Mouse (Mus musculus) liver, embryonic 15.5 days (tissue): ENCODE data around the gene Klrb1c. TPM values are rescaled to one million over a fixed set of nuclear protein-coding genes. Genes with fewer than 3 reads are reported as not detected.

ENCODE experiments used
- ATAC-seq: fragments of 200-750 bp; cut with Nextera tagmentation; 2 replicates; pipeline ENCODE4 v1.8.0; 2017; ENCODE audit warnings: moderate number of reproducible peaks, mild to moderate bottlenecking, moderate library complexity; ENCODE audit not compliant: insufficient read depth
- H3K27ac ChIP-seq: fragments of 300-500 bp; sonication (generic); replicated peaks from 2 replicates; pipeline ENCODE4 v1.5.1; 2015; ENCODE audit warnings: mild to moderate bottlenecking, inconsistent platforms
- H3K27me3 ChIP-seq: fragments of 300-500 bp; sonication (generic); 2 replicates; pipeline ENCODE4 v1.6.1; 2015; ENCODE audit warnings: mild to moderate bottlenecking, inconsistent platforms
- H3K36me3 ChIP-seq: fragments of 300-500 bp; sonication (generic); replicated peaks from 2 replicates; pipeline ENCODE4 v1.6.1; 2015; ENCODE audit warnings: moderate library complexity, mild to moderate bottlenecking, inconsistent platforms
- H3K4me1 ChIP-seq: fragments of 300-500 bp; sonication (generic); replicated peaks from 2 replicates; pipeline ENCODE4 v1.6.1; 2015; ENCODE audit warnings: inconsistent platforms
- H3K4me2 ChIP-seq: fragments of 300-500 bp; sonication (generic); 2 replicates; pipeline ENCODE4 v1.6.1; 2015; ENCODE audit warnings: moderate library complexity, mild to moderate bottlenecking, inconsistent platforms
- H3K4me3 ChIP-seq: fragments of 300-500 bp; sonication (generic); replicated peaks from 2 replicates; pipeline ENCODE4 v1.5.1; 2015; ENCODE audit warnings: mild to moderate bottlenecking, inconsistent platforms
- H3K9ac ChIP-seq: fragments of 300-500 bp; sonication (generic); 2 replicates; pipeline ENCODE4 v1.6.1; 2015; ENCODE audit warnings: moderate library complexity, mild to moderate bottlenecking, inconsistent platforms
- H3K9me3 ChIP-seq: fragments of 300-500 bp; sonication (generic); replicated peaks from 2 replicates; pipeline ENCODE4 v1.6.1; 2016; ENCODE audit warnings: inconsistent platforms
- WGBS: fragments of 180-500 bp; shearing (Covaris S2); methylation state at CpG from one replicate; pipeline ENCODE4 v1.1.7; 2015; ENCODE audit warnings: mixed read lengths; ENCODE audit not compliant: insufficient replicate concordance; 5-methylcytosine and 5-hydroxymethylcytosine counted together
- polyA plus RNA-seq: library from polyadenylated mRNA; unstranded; fragments of >200 nt; fragmentation: Nextera tagmentation; extraction: Ambion mirVana; gene quantifications from 2 replicates; pipeline ENCODE4 v1.2.1, GENCODE M21; 2015

The Klrb1c gene
- polyA plus RNA-seq = 0.25 and 0.37 TPM in 2 replicates

DNA sequence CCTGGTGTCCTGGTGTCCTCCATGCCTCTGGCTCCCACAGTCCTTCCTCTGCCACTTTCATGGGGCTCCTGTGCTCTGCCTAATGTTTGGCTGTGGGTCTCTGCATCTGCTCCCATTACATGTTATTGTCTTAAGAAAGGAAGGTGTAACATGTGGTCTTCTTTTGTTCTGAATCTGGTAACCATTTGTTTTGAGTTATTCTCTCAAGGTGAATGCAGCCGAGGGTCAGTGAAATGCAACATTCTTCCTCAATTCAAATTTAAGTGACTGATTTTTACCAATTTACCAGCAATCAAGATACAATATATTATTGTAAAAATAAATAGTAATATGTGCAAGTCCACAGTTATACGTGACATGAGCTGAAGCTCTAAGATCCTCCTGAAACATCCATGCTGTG lies at the start of gene Klrb1c:
Gene Klrb1c, minus strand, starts transcription at position 101 of the 400 bp plus-strand sequence.
- no peak within 1 kb of the TSS for H3K27ac ChIP-seq
- no peak within 1 kb of the TSS for H3K4me3 ChIP-seq
- no peak within 1 kb of the TSS for H3K4me2 ChIP-seq
- peaks cover 7% of the 10 kb centered on the region; the same call in 1 of the 2 replicates for H3K4me1 ChIP-seq
- H3K9ac ChIP-seq = no peak within 1 kb of the TSS
- WGBS = 60% methylated on average over 2 of the region's 2 CpGs
- ATAC-seq = no peak
- H3K27me3 ChIP-seq = no peaks in the 10 kb centered on the region
- no peaks in the 10 kb centered on the region for H3K9me3 ChIP-seq
- no peaks in the 10 kb centered on the region for H3K36me3 ChIP-seq

DNA sequence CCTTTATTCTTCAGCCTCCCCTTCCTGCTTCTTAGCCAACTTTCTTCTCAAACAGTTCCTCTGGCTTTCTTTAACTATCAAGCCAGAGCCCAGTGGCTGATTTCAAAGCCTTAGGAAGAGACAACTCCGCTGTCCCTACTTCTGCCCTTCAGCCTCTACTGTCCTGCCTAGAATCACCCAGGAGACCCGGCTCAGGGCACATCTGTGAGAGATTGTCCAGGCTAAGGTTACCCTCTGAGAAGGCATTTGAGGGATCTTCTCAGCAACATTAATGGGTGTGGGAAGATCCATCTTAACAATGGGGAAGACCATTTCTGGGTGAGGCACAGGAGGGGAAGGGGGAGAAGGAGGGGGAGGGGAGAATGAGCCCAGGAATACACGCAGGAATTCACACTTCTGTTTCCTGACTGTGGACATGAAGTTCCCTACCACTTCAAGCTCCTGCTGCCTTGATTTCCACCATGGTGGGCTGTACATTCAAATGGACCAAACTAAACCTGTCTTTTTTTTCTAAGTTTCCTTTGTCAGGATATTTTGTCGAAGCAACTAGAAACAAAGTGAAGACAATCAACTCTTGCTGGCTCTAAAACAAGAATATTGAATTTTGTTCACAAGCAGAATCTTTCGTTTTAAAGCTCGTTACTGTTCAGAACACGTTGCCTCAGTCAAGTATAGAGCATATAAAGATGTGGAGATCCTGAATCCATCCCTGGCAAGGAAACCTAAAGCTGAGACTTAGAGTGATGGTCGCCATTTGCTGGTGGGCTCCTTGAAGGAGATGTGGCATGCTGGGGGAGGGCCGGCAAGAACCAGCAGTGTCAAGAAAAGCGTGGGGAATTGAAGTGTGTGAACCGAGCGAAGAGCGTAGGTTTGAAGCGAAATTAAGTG lies 48.7 kb upstream of the Klrb1c start:
- H3K36me3 ChIP-seq = no peaks in the 10 kb centered on the region
- no peak for ATAC-seq
- H3K27ac ChIP-seq = no peak overlapping the region
- WGBS = 3% methylated on average over 14 of the region's 14 CpGs
- H3K4me1 ChIP-seq = peaks cover 53% of the 10 kb centered on the region
- H3K4me2 ChIP-seq = peak overlapping the region; percentile 84
- H3K9ac ChIP-seq = peak overlapping the region; percentile 65
- H3K4me3 ChIP-seq = peak overlapping the region; percentile 69
- H3K27me3 ChIP-seq = no peaks in the 10 kb centered on the region
- H3K9me3 ChIP-seq = no peaks in the 10 kb centered on the region

DNA sequence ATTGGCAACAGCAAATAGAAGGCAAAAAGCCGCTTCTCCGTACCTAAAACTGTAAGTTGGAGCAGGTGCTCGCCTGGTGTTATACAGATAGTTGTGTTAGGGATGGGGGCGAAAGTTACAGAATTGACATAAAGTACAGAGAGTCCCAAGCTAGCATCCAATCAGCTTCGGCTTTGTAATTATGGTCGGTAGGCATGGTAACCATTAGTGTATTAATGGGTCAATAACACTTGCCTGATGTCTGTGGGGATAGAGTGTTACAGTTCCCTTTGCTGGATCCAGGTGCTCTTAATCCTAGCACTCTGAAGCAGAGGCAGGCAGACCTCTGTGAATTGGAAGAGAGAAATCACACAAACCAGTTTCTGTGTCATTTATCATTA lies 47.9 kb upstream of the Klrb1c start:
- peak overlapping the region; percentile 69; the same call in 1 of the 2 replicates for H3K4me3 ChIP-seq
- no peak overlapping the region for H3K9ac ChIP-seq
- H3K4me1 ChIP-seq = peaks cover 46% of the 10 kb centered on the region
- no peaks in the 10 kb centered on the region for H3K36me3 ChIP-seq
- no peaks in the 10 kb centered on the region for H3K9me3 ChIP-seq
- ATAC-seq = no peak
- H3K27ac ChIP-seq = no peak overlapping the region
- H3K27me3 ChIP-seq = no peaks in the 10 kb centered on the region
- 59% methylated on average over 6 of the region's 6 CpGs for WGBS
- H3K4me2 ChIP-seq = peak overlapping the region; percentile 84

DNA sequence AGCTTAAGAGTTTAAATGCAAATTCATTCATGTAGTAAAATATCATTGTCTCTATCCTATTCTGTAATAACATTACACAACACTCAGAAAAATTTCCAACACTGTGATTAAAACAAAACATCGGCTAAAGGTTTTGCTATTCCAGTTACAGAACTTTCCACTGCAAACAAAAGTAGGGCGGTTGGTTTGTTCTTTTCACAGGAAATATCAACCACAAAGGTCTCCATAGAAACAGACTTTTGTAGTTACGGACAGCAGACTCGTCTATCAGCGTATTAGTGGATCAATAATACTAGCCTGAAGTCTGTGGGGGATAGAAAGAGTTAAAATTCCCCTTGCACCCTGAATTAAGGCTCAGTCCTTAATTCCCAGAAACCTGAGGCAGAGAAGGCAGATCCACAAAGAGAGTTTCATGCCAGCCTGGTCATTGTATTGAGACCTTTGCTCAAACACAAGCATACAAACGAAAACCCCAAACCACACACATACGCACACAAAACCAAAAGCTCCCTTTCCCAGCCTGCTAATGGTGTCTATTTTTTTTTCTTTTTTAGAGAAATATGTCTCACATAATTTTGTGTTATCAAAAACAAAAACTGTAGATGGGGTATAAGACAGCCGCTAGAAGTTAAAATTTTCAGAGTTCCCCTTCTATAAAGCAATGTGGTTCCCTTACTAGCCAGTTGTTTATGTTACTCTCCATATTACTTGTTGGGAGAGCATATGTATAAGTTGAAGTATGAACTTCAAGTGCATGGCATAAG lies 47.4 kb upstream of the Klrb1c start:
- WGBS = 23% methylated on average over 8 of the region's 8 CpGs
- Histone ChIP-seq H3K9ac (no peak overlapping the region), H3K27me3 (no peaks in the 10 kb centered on the region), H3K9me3 (no peaks in the 10 kb centered on the region), H3K4me1 (peaks cover 41% of the 10 kb centered on the region), H3K4me3 (no peak overlapping the region), H3K36me3 (no peaks in the 10 kb centered on the region), H3K27ac (no peak overlapping the region), H3K4me2 (peak overlapping the region; percentile 15; the same call in 1 of the 2 replicates)
- no peak for ATAC-seq

DNA sequence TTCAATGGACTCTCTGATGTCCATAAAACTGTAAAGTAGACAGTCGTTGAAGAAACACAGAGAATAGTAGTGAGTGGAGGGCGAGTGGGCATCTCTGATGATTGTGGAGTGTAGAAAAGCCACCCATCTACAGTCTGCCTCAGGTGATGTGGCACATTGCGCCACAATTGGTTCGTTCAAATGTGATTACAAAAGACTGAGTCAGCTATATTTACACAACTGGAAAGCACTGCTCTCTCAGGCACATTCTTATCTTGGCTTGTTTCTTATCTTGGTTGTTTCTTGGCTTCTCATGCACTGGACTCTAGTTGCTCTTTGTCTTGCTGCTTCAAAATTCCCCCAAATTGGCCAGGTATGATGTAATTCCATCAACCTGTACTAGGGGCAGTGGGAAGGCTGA lies 46.6 kb upstream of the Klrb1c start:
- no peaks in the 10 kb centered on the region for H3K9me3 ChIP-seq
- H3K36me3 ChIP-seq = no peaks in the 10 kb centered on the region
- no peak overlapping the region for H3K4me3 ChIP-seq
- no peak overlapping the region for H3K4me2 ChIP-seq
- H3K27ac ChIP-seq = no peak overlapping the region
- 31% methylated on average over 4 of the region's 4 CpGs for WGBS
- no peak for ATAC-seq
- no peaks in the 10 kb centered on the region for H3K27me3 ChIP-seq
- no peak overlapping the region for H3K9ac ChIP-seq
- H3K4me1 ChIP-seq = peaks cover 41% of the 10 kb centered on the region

DNA sequence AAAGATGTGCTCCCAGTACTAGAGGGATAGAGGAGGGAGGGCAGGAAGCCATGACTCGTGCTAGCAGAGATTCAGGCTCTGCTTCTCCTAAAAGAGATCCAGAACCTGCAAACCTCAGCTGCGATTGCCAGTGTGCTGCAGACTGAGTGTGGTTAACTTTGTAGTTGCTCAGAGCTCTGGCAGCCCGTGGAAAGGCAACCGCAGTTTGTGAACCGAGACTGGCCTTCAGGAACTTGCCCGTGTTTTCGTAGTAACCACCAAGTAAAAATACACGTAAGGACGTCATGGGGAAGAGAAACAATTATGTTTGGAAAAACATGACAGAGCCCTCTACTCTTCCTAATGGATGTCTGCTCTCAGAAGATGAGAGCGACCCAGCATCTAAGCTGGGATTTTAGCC lies 44.0 kb upstream of the Klrb1c start:
- Histone ChIP-seq H3K9ac (no peak overlapping the region), H3K9me3 (no peaks in the 10 kb centered on the region), H3K4me1 (peaks cover 27% of the 10 kb centered on the region), H3K36me3 (no peaks in the 10 kb centered on the region), H3K4me3 (no peak overlapping the region), H3K4me2 (no peak overlapping the region), H3K27ac (no peak overlapping the region), H3K27me3 (no peaks in the 10 kb centered on the region)
- no peak for ATAC-seq
- 67% methylated on average over 10 of the region's 10 CpGs for WGBS

DNA sequence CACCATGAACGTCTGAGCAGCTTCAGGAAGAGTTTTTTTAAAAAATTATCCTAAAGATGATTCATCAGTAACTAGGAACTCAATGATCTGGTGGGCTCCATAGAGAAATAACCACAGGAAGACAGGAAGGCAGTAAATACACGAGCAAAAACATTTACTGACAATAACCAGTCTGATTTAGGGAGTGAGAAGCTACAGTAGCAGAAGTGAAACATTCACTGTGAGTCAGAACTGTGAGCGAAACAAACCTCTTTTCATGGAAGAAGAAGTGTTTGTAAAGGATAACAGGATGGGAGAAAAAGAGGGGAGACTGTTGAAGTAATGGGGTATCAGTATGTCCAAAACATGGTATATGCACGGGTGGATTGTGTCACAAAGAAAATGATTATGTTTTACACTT lies 40.8 kb upstream of the Klrb1c start:
- no peaks in the 10 kb centered on the region for H3K27me3 ChIP-seq
- no peak for ATAC-seq
- H3K36me3 ChIP-seq = no peaks in the 10 kb centered on the region
- H3K9me3 ChIP-seq = no peaks in the 10 kb centered on the region
- H3K27ac ChIP-seq = no peak overlapping the region
- no peaks in the 10 kb centered on the region for H3K4me1 ChIP-seq
- no peak overlapping the region for H3K9ac ChIP-seq
- WGBS = 35% methylated on average over 4 of the region's 4 CpGs
- H3K4me2 ChIP-seq = no peak overlapping the region
- no peak overlapping the region for H3K4me3 ChIP-seq

DNA sequence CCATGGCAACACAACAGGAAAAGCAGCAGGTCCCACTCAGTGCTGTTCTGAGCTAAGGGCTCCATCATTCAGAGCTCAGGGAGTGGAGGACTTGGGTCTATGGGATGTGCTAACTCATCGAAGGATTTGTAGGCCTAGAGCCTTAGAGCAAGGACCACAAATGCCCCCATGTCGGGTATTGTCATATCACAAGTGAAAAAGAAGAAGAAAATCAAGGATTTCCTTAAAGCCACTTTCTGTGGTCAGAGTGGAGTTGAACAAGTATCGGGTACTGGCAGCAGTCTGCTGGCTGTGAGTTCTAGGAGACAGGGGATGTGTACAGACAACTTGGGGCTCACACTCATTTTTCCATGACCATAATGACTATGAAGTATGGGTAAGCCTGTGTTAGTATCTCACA lies 37.8 kb upstream of the Klrb1c start:
- H3K4me3 ChIP-seq = no peak overlapping the region
- no peak overlapping the region for H3K4me2 ChIP-seq
- no peaks in the 10 kb centered on the region for H3K4me1 ChIP-seq
- H3K27ac ChIP-seq = no peak overlapping the region
- H3K36me3 ChIP-seq = no peaks in the 10 kb centered on the region
- no peak for ATAC-seq
- 48% methylated on average over 3 of the region's 3 CpGs for WGBS
- no peaks in the 10 kb centered on the region for H3K27me3 ChIP-seq
- no peaks in the 10 kb centered on the region for H3K9me3 ChIP-seq
- no peak overlapping the region for H3K9ac ChIP-seq

DNA sequence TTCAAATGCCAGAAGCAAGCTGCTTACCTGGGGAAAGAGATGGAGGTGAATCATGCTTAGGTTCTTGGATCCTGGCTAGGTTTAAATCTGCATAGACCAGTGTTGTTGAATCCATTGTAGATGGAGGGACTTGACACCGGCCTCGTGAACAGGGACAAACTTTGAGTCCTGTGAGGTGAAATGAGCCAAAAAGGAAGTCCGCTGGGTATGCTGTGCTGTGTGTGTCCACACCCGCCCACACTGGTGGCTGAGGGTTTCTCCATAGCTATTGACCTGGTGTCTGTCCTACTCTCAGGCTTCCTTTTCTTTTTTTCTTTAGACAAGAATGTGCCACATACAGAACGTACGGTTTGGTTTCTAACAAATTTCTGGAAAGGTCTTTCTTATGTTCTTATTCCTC lies 37.1 kb upstream of the Klrb1c start, which contains the start of the genes Gm44511 and Klrb1b:
Gene Gm44511, minus strand, starts transcription at position 184 of the 400 bp plus-strand sequence.
Gene Klrb1b, minus strand, starts transcription at position 200 of the 400 bp plus-strand sequence.
- H3K4me1 ChIP-seq = no peaks in the 10 kb centered on the region
- H3K9me3 ChIP-seq = no peaks in the 10 kb centered on the region
- 61% methylated on average over 6 of the region's 6 CpGs for WGBS

DNA sequence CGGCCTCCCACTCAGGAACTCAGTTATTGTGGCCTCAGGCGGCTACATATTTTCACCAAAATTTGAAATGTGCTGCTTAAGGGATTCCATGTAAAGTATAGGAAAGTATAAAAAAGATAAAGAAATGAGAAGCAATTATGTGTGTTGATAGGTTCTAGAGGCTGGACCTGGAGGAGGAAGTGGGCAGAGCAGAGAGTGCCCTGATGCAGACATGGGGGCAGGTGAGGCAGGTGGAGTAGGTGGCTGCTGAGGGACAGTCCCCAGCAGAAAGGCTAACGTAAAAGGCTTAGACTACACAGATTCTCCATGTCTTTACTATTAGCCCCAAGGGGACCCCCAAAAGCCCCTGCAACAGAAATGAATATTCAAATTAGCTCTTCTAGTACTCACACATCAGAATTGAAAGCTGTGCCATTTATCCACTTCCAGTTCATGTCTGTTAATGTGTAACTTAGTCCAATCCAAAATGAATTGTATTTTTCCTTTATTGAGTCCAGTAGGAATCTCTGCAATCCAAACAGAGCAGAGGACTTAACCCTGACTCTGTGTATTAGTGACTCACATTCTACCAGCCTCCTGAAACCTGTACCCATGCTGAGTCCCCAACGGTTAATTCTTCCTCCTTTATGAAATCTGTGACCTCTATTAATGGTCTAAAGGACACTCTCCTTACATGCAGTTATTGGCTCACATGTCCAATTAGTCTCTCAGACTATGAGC lies 29.2 kb upstream of the Klrb1c start:
- H3K9me3 ChIP-seq = no peaks in the 10 kb centered on the region
- no peak overlapping the region for H3K9ac ChIP-seq
- H3K4me2 ChIP-seq = no peak overlapping the region
- no peak for ATAC-seq
- no peaks in the 10 kb centered on the region for H3K4me1 ChIP-seq
- H3K27me3 ChIP-seq = 0 out of 2 replicates have a peak, but pooled peaks cover 5% of the 10 kb centered on the region
- H3K27ac ChIP-seq = no peak overlapping the region
- WGBS = 69% methylated on average over 4 of the region's 4 CpGs
- no peaks in the 10 kb centered on the region for H3K36me3 ChIP-seq
- H3K4me3 ChIP-seq = no peak overlapping the region

More for the DNA sequence above, 37.1 kb upstream of the Klrb1c start, which contains the start of the genes Gm44511 and Klrb1b:
- no peak within 1 kb of the TSS for H3K4me2 ChIP-seq
- no peak within 1 kb of the TSS for H3K9ac ChIP-seq
- no peaks in the 10 kb centered on the region for H3K27me3 ChIP-seq
- H3K4me3 ChIP-seq = no peak within 1 kb of the TSS
- no peak for ATAC-seq
- H3K27ac ChIP-seq = no peak within 1 kb of the TSS
- H3K36me3 ChIP-seq = no peaks in the 10 kb centered on the region
